Mouse (Mus musculus) liver, postnatal 0 days (tissue): ENCODE measurements at regions not wholly inside any gene's neighbourhood (a gene's known extent, or its start where the extent isn't known, plus 50 kb on each side); places are given as distances from the start of the nearest gene placed in this dataset.

Source experiments
- CTCF ChIP-seq: sonication (generic); IDR thresholded peaks from 2 replicates; pipeline ENCODE4 v1.5.1; 2016; ENCODE audit warnings: antibody characterized with exemption, low read depth
- EP300 ChIP-seq: IDR thresholded peaks from 2 replicates; pipeline ENCODE4 v1.6.1; 2016; ENCODE audit warnings: antibody characterized with exemption, low read depth, mild to moderate bottlenecking

DNA sequence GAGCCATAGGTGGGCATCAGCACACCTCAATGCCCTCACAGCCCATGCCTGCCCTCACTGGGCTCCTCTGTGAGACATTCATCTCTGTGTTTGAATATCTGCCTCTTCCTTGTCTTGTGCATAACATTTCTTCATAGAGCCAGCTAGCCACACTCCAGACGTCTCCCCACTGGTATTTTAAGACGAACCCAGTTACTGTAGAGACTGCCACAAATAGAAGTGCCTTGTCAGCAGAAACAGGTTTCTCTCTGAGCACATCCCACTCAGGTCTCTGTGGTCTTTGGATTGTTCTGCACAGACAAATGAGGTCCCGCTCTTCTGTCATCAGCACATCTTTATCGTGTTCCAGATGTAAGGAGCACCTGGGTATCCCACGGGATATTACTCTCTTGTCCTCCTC, 130.5 kb downstream of the Efnb2 start:
- TF ChIP-seq CTCF (no peak), EP300 (no peak)
